Mouse (Mus musculus): Measurements from ENCODE around the gene Tgfbi.

The Tgfbi gene

DNA sequence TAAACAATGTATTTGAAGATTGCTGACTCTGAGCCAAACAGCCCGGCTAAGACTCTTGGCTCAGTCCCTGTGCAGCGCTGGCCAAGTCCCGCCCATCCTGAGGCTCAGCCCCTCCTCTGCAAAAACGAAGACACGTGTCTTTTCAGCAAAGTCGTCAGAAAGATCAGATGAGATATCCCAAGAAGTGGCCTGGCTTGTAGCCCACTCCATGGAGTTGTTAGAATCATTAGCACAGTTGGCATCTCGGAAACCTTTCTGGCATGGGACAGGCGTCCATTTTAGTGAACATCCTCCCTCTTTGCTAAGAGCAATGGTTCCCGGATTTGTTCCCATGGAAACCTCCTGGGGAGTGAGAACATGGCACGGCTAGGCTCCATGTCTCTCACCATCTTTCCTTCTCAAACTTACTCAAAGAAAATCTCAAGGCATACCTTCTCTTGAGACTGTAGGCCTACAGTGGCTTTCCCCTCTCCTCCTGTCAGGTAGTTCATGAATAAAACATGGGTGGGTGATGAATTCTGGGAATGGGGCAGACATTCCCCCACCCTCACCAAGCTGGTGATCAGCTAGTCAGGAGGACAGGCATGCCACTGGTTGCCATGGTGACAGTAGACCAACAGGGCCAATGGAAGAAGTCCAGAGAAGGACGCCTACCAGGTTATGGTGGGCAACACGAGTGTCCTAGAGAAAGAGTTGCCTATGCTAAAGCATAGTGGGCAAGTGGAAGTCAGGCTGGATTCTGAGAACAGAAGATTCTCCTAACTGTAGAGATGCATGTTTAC, 11.3 kb upstream of the Tgfbi start:
- DNase-seq (ENCODE audit: low spot score in 2 of 2), result no peak

DNA sequence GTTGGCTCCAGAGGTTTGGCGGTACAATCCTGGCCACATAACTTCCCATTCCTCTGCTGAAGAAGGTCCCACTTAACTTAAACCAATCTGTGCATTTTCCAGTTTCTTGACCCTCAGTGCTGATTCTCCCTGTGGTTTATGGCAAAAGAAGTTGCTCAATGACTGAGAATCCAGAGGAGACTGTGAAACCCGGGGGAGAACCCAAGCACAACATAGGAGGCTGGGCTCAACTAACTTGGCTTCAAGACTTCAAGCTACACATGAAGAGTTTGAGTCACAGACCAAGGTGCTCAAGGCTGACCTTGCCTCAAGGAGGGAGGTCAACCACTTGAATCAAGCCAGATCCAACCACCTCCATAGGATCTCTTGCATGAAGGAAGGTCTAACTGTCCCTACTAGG, 9.8 kb upstream of the Tgfbi start:
- no peak for DNase-seq (ENCODE audit: low spot score in 2 of 2)

DNA sequence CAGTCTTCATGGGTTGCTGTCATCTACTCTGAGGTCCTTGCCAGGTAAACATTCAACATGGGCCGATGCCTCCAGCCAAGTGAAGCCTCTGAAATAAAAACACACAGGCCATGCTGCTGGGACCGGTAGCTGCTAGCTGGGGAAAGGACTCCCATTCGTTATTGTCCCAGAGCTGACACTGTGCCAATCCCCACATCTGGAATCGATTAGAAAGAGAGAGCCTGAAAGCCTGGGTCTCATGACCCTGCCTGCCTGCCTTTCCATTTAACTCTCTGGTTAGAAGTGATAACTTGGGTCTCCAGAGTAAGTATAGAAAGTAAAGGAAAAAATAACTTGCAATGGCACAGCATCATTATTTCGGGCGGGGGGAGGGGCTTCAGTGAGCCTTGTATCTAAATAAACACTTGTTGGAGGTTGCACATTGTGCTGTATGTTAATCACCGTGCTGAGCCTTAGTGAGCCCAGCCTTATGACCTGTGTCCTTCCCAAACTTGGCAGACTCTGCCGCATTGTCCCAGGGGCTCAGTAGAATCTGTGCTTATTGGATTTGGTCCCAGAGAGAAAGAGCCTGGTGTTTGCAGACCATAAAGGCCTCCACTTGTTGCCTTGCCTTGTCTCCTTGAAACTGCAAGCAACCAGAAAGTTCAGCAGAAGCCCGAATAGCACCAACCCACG, 9.0 kb upstream of the Tgfbi start:
- DNase-seq (ENCODE audit: low spot score in 2 of 2), result no peak

DNA sequence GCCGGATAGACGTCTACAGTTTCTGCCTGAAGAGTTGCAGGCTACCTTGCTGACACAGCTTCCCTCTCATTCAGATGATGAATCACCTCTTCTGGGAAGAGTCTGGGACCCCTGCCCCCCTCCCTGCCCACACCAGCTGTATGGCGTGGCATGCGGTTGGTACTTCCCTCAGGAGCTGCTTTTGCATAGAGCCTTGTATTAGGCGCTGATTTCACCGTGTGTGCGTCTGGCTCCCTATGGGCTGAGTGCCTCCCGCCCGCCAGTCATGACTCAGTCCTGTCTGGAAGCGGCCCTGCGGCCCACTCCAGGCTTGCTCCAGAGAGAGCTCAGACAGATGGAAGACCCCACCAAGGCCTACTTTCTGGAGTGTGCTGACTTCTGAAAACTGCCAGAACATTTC, 8.1 kb upstream of the Tgfbi start:
- no peak for DNase-seq (ENCODE audit: low spot score in 2 of 2)

DNA sequence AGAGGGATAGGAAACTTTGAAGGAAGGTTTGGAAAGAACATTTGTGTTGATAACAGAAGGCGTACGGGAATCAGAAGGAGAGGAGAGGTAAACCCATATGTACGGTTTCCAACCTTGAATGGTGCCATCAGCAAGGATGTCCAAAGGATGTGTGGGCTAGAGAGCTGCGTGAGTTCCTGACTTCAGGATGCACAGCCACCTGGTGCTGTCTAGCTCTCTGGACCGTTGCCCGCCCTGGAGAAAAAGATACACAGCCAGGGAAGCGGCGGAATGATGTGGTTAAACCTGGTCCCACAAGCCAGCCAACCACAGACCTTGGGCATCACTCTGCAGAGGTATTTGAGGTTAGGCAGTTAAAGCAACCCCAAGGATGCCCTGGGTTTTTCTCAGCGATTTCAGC, 3.8 kb upstream of the Tgfbi start:
- DNase-seq (ENCODE audit: low spot score in 2 of 2), result no peak

DNA sequence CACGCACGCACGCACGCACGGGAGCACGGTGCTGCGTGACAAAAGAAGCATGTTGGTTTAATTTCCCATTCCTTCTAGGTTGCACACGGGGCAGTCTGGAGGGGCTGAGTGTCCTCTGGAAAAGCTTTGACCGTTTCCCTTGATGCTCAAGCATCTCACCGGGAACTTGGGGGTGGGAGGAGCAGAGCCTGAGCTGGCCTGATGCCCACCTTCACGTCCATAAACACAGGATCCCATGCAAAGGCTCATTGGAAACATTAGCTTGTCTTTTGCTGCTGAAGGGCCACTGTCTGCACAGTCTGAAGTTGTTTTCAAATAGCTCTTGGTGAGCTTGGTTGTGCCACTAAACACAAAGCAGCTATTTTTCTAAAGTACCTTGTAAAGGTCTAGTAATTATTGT, 2.6 kb upstream of the Tgfbi start:
- DNase-seq (ENCODE audit: low spot score in 2 of 2), result no peak

DNA sequence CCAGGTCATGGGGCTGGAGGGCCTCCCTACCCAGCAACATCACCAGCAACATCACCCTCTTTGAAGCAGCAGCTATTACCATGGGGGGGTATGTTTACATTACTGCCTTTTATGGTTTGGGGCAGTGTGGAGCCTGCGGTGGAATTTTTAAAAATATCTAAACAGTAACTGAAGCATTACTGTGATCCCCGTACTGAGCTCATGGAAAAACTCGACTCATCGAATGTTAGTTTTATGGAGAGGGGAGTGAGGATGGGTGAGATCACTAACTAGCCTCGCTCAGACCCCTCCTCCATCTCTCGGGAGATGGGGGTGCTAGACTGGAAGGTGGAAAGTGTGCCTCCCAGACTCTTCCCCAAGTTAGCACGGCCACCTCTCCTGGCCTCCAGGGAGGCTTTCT, 2.1 kb upstream of the Tgfbi start:
- DNase-seq (ENCODE audit: low spot score in 2 of 2), result no peak

DNA sequence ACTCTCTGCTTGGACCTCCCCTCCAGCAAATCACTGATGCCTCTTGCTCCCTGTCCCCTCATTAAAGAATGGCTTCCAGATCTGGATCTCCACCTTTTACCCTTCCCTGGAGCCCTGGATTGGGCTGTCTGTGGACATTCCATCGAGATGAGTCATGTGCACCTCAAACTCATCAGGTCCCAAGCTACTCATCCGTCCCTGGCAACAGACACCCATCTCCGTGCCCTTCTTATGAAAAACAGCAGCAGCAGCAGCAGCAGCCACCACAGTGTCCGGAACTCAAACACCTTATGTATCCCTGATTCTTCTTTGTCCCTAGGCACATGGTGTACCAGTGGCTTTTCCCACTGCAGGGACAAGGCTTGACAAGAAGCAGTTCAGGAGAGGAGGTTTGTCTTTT, 1.5 kb upstream of the Tgfbi start:
- DNase-seq (ENCODE audit: low spot score in 2 of 2), result no peak

DNA sequence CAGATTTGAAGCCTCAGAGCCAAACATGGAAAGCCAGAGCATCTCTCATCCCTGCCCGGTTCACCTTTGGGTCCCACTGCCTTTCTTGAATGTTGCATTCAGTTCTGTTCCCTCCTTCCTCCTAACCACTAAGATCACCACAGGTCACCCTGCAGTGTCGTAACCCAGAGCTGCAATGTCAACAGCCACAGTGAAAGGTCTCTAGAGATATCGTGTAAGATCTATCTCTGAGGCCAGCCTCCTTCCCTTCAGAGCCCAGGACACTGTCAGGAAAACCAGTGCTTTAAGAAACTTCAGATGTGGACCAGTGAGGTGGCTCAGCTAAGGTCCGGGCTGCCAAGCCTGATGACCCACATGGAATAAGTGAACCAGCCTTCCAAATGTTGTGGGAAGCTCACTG, 1.8 kb downstream of the Tgfbi start:
- DNase-seq (ENCODE audit: low spot score in 2 of 2), result no peak

DNA sequence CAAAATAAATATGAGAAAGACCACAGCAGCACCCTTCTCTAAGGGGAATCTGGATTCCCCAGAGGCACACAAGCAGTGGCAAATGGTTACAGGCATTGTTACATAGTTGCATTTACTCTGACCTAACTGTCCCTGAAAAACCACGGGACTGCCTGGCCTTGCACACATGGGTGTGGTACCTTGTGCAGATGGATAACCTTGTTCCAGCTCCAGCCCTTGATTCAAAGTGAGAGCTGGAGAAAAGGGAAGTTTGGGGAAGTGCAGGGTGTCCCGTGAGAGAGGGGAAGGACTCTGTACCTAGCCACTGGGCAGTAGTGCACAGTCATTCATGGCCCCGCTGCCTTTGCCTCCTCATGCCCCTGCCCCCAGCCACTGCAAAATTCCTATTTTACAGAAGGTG, 2.4 kb downstream of the Tgfbi start:
- no peak for DNase-seq (ENCODE audit: low spot score in 2 of 2)

DNA sequence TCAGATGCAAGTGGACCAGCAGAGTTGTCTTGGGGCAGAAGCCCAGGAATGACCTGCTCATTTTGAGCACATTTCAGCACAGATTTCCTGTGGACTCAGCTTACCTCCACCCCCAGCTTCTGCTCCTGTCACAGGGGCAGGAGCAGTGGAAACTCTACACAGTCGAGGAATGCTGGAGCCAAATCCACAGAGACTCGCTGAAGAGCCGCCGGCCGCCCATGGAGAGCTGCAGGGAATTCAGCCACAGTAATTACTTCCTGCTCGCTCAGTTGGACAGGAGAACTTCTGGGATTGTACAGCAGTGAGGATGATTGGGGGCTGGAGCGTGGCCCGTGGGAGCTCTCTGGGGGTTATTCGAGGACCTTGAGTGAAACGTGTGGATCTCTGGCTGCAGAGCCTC, 3.0 kb downstream of the Tgfbi start:
- no peak for DNase-seq (ENCODE audit: low spot score in 2 of 2)

DNA sequence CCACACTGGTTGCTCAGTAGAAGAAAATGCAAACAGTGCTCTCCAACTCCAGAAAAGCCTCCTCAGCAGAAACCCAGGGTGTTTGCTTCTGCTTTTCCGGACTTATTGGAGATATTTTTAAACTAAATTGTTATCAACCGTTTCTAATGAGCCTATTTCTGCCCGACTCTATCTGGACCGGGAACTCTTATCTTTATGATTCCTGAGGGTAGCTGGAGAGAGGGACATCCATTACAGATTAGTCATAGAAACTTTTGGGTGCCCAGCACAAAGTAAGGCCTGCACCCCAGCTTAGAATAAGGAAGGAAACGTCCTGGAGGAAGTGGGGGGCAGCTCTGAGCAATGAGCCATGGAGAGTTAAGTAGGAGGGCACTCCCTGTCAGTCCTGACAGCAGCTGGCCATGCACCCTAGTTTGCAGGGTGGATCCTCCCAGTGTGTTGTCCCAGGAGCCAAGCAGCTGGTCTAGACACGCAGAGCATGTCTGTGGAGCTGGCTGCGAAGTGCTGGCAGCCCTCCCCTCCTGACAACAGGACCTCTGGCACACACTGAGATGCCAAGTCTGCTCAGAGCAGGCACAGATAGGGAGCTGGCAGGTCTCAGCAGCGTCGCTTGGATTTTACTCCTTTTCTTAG, 4.2 kb downstream of the Tgfbi start:
- DNase-seq (ENCODE audit: low spot score in 2 of 2), result no peak

DNA sequence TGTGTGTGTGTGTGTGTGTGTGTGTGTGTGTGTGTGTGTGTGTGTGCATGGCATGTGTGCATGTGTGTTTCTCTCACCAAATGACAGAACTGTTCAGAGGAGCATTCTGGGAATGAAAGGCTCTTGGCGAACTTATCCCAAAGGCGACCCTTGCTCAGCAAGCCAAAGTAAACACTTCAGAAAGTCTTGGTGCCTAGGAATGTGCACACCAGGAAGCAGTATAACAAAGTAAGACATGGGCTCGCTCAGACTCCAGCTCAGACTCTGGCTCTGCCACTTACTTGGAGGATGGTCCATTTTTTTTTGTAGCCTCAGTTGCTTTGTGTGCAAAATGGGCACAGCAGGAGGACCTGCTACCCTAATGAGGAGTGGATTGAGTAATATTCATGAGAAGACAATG, 5.4 kb downstream of the Tgfbi start:
- no peak for DNase-seq (ENCODE audit: low spot score in 2 of 2)

DNA sequence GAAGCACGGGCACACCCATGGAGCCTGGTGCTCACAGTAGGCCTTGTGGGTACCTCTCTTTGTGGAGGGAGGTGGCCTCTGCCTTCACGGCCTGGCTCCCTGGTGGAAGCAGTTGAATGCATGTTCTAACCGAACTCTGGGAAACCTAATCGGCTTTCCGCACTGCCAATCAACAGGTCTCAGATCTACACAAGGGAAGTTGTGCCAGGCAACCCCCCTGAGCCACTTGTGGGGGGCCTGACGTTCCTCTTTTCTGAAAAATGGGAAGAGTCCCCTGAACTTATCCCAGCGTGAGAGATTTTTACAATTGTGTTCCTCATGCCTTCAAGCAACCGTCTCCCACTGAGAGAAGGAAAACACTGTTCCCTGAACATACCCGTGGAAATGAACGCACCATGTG, 5.9 kb downstream of the Tgfbi start:
- DNase-seq (ENCODE audit: low spot score in 2 of 2), result no peak

DNA sequence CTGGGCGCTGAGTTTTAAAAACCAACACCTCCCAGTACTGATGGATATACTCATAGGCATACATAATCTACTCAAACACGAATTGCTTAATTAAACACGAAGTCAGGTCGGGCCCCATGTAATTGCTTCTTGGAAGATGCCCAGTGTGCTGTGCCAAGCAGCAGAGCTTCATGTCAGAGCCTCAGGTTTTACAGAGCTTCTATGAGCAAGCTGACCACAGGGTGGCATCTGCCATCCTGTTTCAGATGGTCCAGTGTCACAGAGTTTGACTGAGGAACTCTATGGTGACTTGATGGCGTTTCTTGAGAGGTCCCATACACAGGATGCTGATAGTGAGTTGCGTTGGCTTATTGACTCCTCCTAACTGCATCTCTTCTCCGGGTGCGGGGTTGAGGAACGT, 6.5 kb downstream of the Tgfbi start:
- no peak for DNase-seq (ENCODE audit: low spot score in 2 of 2)

DNA sequence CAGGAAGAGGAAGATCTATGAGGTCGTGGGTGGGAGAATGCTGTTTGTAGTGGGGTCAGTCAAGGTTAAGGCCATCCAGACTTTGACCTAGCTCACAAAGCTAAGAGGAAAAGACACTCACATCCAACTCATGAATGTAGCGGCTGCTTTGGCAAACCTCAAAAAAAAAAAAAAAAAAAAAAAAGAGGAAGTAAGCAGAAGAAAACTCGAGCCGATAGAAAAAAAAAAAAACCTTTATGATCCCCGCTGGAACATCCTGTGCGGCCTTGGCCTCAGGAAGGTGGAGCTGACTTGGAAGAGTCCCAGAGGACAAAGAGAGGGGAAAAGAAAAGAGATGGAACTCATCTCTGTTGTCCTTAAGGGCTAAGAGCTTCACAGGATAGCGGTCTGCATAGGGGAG, 7.1 kb downstream of the Tgfbi start:
- DNase-seq (ENCODE audit: low spot score in 2 of 2), result no peak

DNA sequence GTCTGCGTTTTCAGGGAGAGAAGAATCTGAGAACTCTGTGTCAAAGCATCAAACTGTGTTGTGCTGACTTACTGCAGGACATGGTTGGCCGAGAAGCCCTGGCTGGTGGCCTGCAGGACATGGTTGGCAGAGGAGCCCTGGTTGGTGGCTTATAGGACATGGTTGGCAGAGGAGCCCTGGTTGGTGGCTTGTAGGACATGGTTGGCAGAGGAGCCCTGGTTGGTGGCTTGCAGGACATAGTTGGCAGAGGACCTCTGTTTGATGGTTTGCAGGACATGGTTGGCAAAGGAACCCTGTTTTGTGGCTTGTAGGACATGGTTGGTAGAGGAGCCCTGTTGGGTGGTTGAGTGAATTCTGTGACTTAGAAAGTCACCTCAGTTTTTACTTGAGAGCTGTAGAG, 7.9 kb downstream of the Tgfbi start:
- no peak for DNase-seq (ENCODE audit: low spot score in 2 of 2)

DNA sequence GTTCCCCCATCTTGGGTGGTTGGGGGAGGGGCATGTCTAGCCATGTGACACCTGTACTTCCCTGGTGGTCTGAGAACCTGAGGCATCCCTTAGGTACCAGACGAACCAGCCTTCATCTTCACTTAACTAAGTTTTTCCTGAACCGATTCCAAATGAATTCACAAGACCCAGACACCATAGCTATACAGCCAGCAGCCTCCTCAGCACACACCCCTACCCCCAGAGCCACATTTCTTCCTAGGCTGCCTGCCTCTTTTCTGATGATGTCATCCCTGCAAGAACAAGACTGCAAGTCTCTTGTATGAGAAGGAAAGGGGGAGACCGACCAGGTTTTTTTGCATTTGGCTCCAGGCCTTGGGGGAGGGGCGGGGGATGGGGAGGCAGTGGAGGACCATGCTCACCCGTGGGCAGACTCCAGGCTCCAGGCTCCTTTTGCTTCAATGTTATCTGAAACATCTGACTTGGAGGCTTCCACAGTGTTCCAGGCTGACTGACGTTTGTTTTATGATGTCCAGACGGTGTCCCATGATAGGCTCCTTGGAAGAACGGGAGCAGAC, 13.0 kb downstream of the Tgfbi start:
- DNase-seq (ENCODE audit: low spot score in 2 of 2), result no peak

DNA sequence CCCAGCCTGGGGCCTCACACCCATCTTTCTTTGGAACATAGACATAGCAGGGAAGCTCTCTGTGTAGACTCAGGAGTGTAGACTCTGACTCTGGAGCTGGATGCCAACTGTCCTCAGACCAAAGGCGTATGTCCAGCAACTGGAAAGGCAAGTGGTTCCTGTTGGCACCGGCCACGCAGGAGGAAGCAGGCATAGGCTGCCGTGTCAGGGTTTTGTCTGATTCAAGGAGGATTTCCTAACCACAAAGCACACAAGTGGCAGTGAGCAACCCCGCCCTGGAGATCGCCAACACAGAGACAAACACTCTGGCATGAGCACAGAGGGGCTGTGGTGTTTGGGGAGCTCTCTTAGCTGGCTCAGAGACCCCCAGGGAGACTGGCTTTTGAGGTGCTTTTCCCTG, 17.2 kb downstream of the Tgfbi start:
- DNase-seq (ENCODE audit: low spot score in 2 of 2), result no peak

DNA sequence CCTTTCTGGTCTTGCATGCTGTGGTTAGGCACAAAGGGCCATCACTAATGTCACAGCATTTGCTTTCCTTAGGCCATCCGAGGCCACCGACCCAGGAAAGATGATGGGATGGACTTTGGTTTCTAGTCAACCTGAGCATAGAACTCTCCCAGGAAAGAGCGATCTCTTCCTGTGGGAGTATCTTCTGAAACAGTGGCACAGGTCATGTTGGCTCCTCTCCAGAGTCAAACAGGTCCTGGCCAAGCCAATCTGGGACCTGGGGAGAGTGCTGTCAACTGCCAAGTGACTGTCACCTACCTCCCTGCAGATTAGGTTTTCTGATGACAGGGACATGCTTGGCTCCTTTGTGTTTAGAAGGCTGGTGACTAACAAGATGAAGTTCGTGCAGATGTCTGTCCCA, 20.8 kb downstream of the Tgfbi start:
- DNase-seq (ENCODE audit: low spot score in 2 of 2), result no peak

DNA sequence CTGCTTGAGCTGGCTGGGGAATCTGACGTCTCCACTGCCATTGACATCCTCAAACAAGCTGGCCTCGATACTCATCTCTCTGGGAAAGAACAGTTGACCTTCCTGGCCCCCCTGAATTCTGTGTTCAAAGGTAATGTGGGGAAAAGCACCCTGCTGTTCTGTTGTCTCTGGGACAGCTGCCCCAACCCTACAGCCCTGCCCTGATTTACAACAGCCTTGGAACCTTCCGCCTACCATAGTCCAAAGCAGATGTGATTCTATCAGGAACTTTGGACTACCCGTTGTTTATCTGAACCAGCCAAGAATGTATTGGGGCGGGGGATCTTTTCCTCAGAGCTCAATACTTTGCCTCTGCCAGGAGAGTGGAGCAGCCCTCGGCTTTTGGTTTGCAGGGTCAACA, 21.2 kb downstream of the Tgfbi start:
- DNase-seq (ENCODE audit: low spot score in 2 of 2), result no peak

DNA sequence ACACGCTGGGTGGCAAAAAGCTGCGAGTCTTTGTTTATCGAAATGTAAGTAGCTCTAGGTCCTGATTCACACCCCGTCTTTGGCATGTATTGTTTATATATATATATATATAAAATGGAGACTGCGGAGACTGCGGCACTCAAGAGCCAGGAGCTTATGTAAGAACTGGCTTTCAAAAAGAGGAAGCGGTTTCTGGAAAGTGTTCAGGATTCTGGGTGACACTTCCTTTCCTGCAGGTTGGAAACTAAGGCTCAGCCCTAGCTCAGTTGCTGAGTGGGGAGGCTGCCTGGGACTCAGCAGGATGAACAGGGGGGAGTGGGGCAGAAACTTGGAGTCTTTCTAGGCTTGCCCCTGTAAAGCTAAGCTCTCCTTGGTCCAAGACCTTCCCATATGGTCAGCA, 22.0 kb downstream of the Tgfbi start:
- no peak for DNase-seq (ENCODE audit: low spot score in 2 of 2)

DNA sequence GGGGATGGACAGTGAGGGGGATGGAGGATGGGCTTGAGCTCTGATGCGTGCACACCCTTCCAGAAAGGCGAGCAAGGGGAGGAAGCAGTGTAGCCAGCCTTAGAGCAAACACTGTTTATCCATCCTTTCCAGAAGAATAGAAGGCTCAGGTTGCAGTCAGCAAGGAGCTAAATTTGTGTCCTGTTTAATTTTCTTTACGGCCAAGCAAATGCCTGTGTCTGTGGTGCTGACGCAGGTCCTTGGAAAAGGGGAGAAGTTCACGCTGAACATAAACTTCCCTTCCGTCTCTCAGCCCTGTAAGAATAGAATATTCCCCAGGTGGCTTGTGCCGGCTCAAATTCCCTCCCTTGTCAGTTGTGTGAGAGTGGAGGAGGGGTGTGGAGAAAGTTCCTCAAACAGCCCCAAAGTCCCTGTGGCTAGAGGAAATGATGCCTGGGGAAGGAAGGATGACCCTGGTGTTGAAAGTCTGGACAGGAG, 24.9 kb downstream of the Tgfbi start:
- no peak for DNase-seq (ENCODE audit: low spot score in 2 of 2)

All from frontal cortex, postnatal 14 days (tissue).